27 mouse cellular contexts compared by ENCODE assay signal in the genomic region with DNA sequence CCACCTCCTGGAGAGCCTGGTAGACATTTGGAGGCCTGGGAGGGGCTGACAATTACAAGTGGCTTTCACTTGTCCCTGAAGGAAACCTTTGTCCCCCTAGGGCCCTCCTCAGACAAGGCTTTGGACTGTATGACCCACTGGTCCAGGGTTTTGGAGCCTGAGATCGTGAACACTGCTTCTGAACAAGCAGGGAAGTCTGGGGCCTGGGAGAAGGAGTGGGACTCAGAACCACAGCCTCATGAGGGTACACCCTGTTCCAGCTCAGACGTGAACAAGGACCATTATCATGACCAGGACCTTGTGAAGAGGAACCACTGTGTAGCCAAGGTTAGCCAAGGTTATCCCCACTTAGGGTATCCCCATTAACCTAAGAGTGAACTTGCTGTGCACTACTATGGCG. TPM values are rescaled to one million over a fixed set of nuclear protein-coding genes. Genes with fewer than 3 reads are reported as not detected.
"Had no signal": no experiment of that assay in that cellular context is flagged by ENCODE, and none has a peak within 500 bp of the region (broad histone marks: within the 10 kb centered on the region; RNA-seq: fewer than 3 reads in every experiment).

No protein-coding gene starts in this region.

- H3K27me3 ChIP-seq: heart, embryonic 12.5 days had no signal

- ATAC-seq: hindbrain, embryonic 16.5 days; inflammation-experienced regulatory T-cells, adult 6 months; intestine, postnatal 0 days had no signal

- H3K27ac ChIP-seq: gastrocnemius, adult 2 months; heart, adult 2 months; heart, embryonic 10.5 days; hindbrain, embryonic 10.5 days; hindbrain, embryonic 12.5 days; hindbrain, embryonic 14.5 days; layer of hippocampus, adult 2 months; left cerebral cortex, adult 2 months; limb, embryonic 10.5 days; limb, embryonic 12.5 days; liver, embryonic 13.5 days had no signal

- H3K9me3 ChIP-seq: heart, embryonic 10.5 days; heart, embryonic 12.5 days; hindbrain, embryonic 10.5 days; hindbrain, embryonic 12.5 days; limb, embryonic 10.5 days; limb, embryonic 12.5 days; liver, embryonic 13.5 days had no signal

- DNase-seq: gastrocnemius, adult 2 months; gastrocnemius, postnatal 10 days; gastrocnemius, postnatal 25 days; heart, adult 2 months; heart, postnatal 10 days; heart, postnatal 4 days; kidney, adult 18-20 months; kidney, adult 8-10 months; kidney, postnatal 10 days; kidney, postnatal 25 days; kidney, postnatal 4 days; liver; liver, embryonic 13.5 days had no signal

- H3K9ac ChIP-seq: heart, embryonic 12.5 days; hindbrain, embryonic 12.5 days; hindbrain, embryonic 14.5 days; limb, embryonic 12.5 days; liver, embryonic 13.5 days had no signal

- H3K36me3 ChIP-seq: heart, embryonic 12.5 days; liver, embryonic 13.5 days had no signal

- H3K4me3 ChIP-seq: gastrocnemius, adult 2 months; heart, adult 2 months; heart, embryonic 10.5 days; heart, embryonic 12.5 days; hindbrain, embryonic 10.5 days; hindbrain, embryonic 12.5 days; layer of hippocampus, adult 2 months; left cerebral cortex, adult 2 months; limb, embryonic 10.5 days; limb, embryonic 12.5 days; liver, embryonic 13.5 days had no signal

- H3K4me2 ChIP-seq: heart, embryonic 12.5 days; hindbrain, embryonic 12.5 days; hindbrain, embryonic 14.5 days; limb, embryonic 12.5 days; liver, embryonic 11.5 days; liver, embryonic 13.5 days had no signal

RNA-seq across cellular contexts. Expression of gene Ccdc159, which starts 1.9 kb away (rescaled TPM):
- total RNA-seq: granulocyte monocyte progenitor cell, adult 5-6 weeks had no signal
- polyA plus RNA-seq: inflammation-experienced regulatory T-cells, adult 6 months had no signal
